Comparison of ENCODE assay signal across 8 mouse cellular contexts in the genomic region with DNA sequence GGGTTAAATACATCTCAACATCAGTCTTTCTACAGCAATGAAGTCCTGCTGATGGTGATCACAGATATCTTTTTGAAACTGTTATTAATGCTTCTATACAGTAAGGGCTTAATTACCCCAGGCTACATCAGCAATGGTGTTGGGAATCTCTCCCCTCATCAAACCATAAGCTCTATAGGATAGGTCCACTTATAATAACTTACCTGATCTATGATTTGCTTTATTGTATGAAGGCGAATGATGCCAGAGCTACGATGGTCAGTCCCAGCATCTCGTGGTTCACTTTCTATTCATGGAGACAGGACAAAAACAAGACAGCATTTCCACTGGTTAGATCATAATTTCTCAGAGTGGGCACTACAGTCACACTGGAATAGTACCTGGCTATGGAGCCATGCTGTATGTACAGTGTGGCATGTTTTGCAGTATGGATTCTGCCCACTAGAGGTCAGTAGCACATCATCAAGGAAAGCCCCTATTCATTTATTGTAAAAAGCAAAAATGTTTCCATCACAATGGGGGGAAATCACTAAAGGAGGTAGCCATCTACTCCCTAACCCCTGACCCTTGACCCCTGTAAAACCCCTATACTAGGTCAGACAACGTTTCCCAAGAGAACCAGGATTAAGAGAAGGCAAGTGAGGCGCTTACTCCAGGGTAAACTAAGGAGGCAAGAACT.
DNase-seq lines count a peak whose midpoint lies in the region; ATAC-seq and TF ChIP-seq lines count a peak whose summit lies in the region.

No protein-coding gene starts in this region.

- H3K4me1 ChIP-seq in MEL (ENCODE audit: control insufficient read depth in 1 of 2, insufficient read depth in 2 of 2, low read length in 2 of 2) = no peaks in the 10 kb centered on the region
- no peaks in the 10 kb centered on the region for H3K4me1 ChIP-seq in forebrain, postnatal 0 days (ENCODE audit: insufficient read depth)
- H3K4me1 ChIP-seq in intestine, postnatal 0 days (replicated peaks; ENCODE audit: control insufficient read depth, insufficient read depth, low read length) = no peaks in the 10 kb centered on the region
- no peaks in the 10 kb centered on the region for H3K4me1 ChIP-seq in midbrain, postnatal 0 days (ENCODE audit: insufficient read depth, low read length)

- no peaks in the 10 kb centered on the region for H3K79me2 ChIP-seq in MEL (ENCODE audit: control insufficient read depth, insufficient read depth, low read length, poor library complexity)

- no peak overlapping the region for H3K4me2 ChIP-seq in forebrain, postnatal 0 days (ENCODE audit: low read depth)
- H3K4me2 ChIP-seq in intestine, postnatal 0 days (replicated peaks; ENCODE audit: low read depth) = no peak overlapping the region
- no peak overlapping the region for H3K4me2 ChIP-seq in midbrain, postnatal 0 days (ENCODE audit: low read depth, low read length, poor library complexity, severe bottlenecking)

- H3K9ac ChIP-seq in MEL (ENCODE audit: control insufficient read depth, low read depth, low read length, poor library complexity, severe bottlenecking) = no peak overlapping the region
- H3K9ac ChIP-seq in forebrain, postnatal 0 days = no peak overlapping the region
- H3K9ac ChIP-seq in intestine, postnatal 0 days (ENCODE audit: low read depth, low read length) = no peak overlapping the region
- no peak overlapping the region for H3K9ac ChIP-seq in midbrain, postnatal 0 days (replicated peaks; ENCODE audit: low read length, poor library complexity, severe bottlenecking)

- no peak overlapping the region for H3K27ac ChIP-seq in MEL (ENCODE audit: control insufficient read depth, low read depth, low read length)
- H3K27ac ChIP-seq in forebrain, postnatal 0 days (ENCODE audit: low read depth, low read length) = no peak overlapping the region
- no peak overlapping the region for H3K27ac ChIP-seq in intestine, postnatal 0 days (ENCODE audit: low read depth, low read length)
- no peak overlapping the region for H3K27ac ChIP-seq in midbrain, postnatal 0 days (ENCODE audit: low read depth, low read length)

- TF ChIP-seq EP300 in MEL (IDR thresholded peaks at IDR 0.05; ENCODE audit: low read depth in 1 of 2, low read length in 2 of 2) = no peak

- H3K36me3 ChIP-seq in MEL (ENCODE audit: control insufficient read depth in 1 of 2, insufficient read depth in 2 of 2, low read length in 2 of 2) = no peaks in the 10 kb centered on the region
- H3K36me3 ChIP-seq in forebrain, postnatal 0 days (ENCODE audit: insufficient read depth) = peaks cover 27% of the 10 kb centered on the region
- peaks cover 54% of the 10 kb centered on the region for H3K36me3 ChIP-seq in intestine, postnatal 0 days (ENCODE audit: control insufficient read depth, insufficient read depth)
- peaks cover 22% of the 10 kb centered on the region for H3K36me3 ChIP-seq in midbrain, postnatal 0 days (ENCODE audit: insufficient read depth, low read length)

- DNase-seq in 3T3-L1 (ENCODE audit: low read depth, low spot score) (peak; percentile 78), MEL (ENCODE audit: low read depth, low spot score) (peak; percentile 71)
- peak; percentile 73 for DNase-seq in cerebellum, adult 8-10 months
- peak; percentile 87 for DNase-seq in forebrain, postnatal 0 days
- DNase-seq in left cerebral cortex, postnatal 4 days = peak; percentile 71
- peak; percentile 80 for DNase-seq in midbrain, postnatal 0 days (ENCODE audit: low spot score)
- peak; percentile 40 for DNase-seq in thymus, postnatal 0 days (ENCODE audit: low spot score)

- H3K9me3 ChIP-seq in MEL (replicated peaks; ENCODE audit: insufficient read depth, low read length) = no peaks in the 10 kb centered on the region
- H3K9me3 ChIP-seq in forebrain, postnatal 0 days (ENCODE audit: low read length) = no peaks in the 10 kb centered on the region
- H3K9me3 ChIP-seq in intestine, postnatal 0 days (ENCODE audit: control insufficient read depth) = no peaks in the 10 kb centered on the region
- no peaks in the 10 kb centered on the region for H3K9me3 ChIP-seq in midbrain, postnatal 0 days (ENCODE audit: low read length)

- TF ChIP-seq CTCF in MEL (IDR thresholded peaks at IDR 0.05 in 2 of 3, conservative IDR thresholded peaks at IDR 0.05 in 1 of 3; ENCODE audit: control insufficient read depth in 1 of 3, insufficient read depth in 1 of 3, low read depth in 2 of 3, low read length in 3 of 3, poor library complexity in 1 of 3, severe bottlenecking in 1 of 3) = peak; percentile 55 to 97 (median 96)
- peak; percentile 96 for TF ChIP-seq CTCF in forebrain, postnatal 0 days (IDR thresholded peaks at IDR 0.05; ENCODE audit: low read depth)
- peak; percentile 97 for TF ChIP-seq CTCF in intestine, postnatal 0 days (IDR thresholded peaks at IDR 0.05; ENCODE audit: low read depth)
- peak; percentile 96 for TF ChIP-seq CTCF in midbrain, postnatal 0 days (IDR thresholded peaks at IDR 0.05)

- intact Hi-C loops in left cerebral cortex, postnatal 4 days (cut with DNase I) = loop anchor here (5.0 kb wide), 2 partner anchors 183 to 318 kb away; no protein-coding TSS in a partner anchor

- peak; percentile 81 for ATAC-seq in forebrain, postnatal 0 days
- ATAC-seq in intestine, postnatal 0 days = no peak
- ATAC-seq in midbrain, postnatal 0 days (ENCODE audit: low FRiP score) = peak; percentile 76; the same call in 1 of the 2 replicates

- peak; percentile 97 for TF ChIP-seq RAD21 in MEL (IDR thresholded peaks at IDR 0.05; ENCODE audit: low read depth, low read length)

- TF ChIP-seq POLR2A in MEL (IDR thresholded peaks at IDR 0.05; ENCODE audit: control insufficient read depth in 1 of 2, insufficient read depth in 1 of 2, low read depth in 1 of 2, low read length in 2 of 2, poor library complexity in 1 of 2) = no peak

- H3K27me3 ChIP-seq in MEL (ENCODE audit: control insufficient read depth in 1 of 2, insufficient read depth in 2 of 2, low read length in 2 of 2) = no peaks in the 10 kb centered on the region; a peak in 1 of 4 replicates
- no peaks in the 10 kb centered on the region for H3K27me3 ChIP-seq in forebrain, postnatal 0 days (ENCODE audit: insufficient read depth, low read length)
- H3K27me3 ChIP-seq in intestine, postnatal 0 days (replicated peaks; ENCODE audit: control insufficient read depth, insufficient read depth, low read length) = no peaks in the 10 kb centered on the region
- no peaks in the 10 kb centered on the region for H3K27me3 ChIP-seq in midbrain, postnatal 0 days (ENCODE audit: insufficient read depth, low read length)

- H3K4me3 ChIP-seq in MEL (ENCODE audit: control insufficient read depth in 1 of 2, insufficient read depth in 1 of 2, low read depth in 2 of 2, low read length in 2 of 2) = no peak overlapping the region
- no peak overlapping the region for H3K4me3 ChIP-seq in forebrain, postnatal 0 days (ENCODE audit: low read depth, low read length)
- no peak overlapping the region for H3K4me3 ChIP-seq in intestine, postnatal 0 days (ENCODE audit: low read depth, low read length)
- H3K4me3 ChIP-seq in midbrain, postnatal 0 days (ENCODE audit: low read depth, low read length) = no peak overlapping the region

- 73% methylated on average over 5 of the region's 5 CpGs for WGBS in forebrain, postnatal 0 days
- 70% methylated on average over 5 of the region's 5 CpGs for WGBS in intestine, postnatal 0 days
- 73% methylated on average over 5 of the region's 5 CpGs for WGBS in midbrain, postnatal 0 days

TF ChIP-seq in MEL, 35 proteins besides CTCF, POLR2A, EP300 and RAD21:
- TF ChIP-seq TBP (IDR thresholded peaks at IDR 0.05; ENCODE audit: low read depth, low read length) = no peak
- peak; percentile 94 for TF ChIP-seq ZC3H11A (IDR thresholded peaks at IDR 0.05; ENCODE audit: low read depth, low read length)
- 0 out of 2 replicates have a peak, but pooled peaks have one; percentile 35 for TF ChIP-seq MYC (IDR thresholded peaks at IDR 0.05; ENCODE audit: low read depth, low read length)
- no peak for TF ChIP-seq MYB (IDR thresholded peaks at IDR 0.05; ENCODE audit: low read depth, low read length)
- TF ChIP-seq POLR2AphosphoS5 (IDR thresholded peaks at IDR 0.05; ENCODE audit: borderline replicate concordance, low read depth, low read length) = no peak
- peak; percentile 91 for TF ChIP-seq SMC3 (IDR thresholded peaks at IDR 0.05; ENCODE audit: low read depth, low read length)
- TF ChIP-seq SIN3A (IDR thresholded peaks at IDR 0.05; ENCODE audit: low read length) = 0 out of 2 replicates have a peak, but pooled peaks have one; percentile 12
